Mouse (Mus musculus) liver, embryonic 14.5 days (tissue): ENCODE results near the gene a.

Source experiments
- CTCF ChIP-seq: IDR thresholded peaks from 2 replicates; pipeline ENCODE4 v1.5.1; 2016; ENCODE audit warnings: antibody characterized with exemption, low read depth, control low read depth
- EP300 ChIP-seq: IDR thresholded peaks from 2 replicates; pipeline ENCODE4 v1.6.1; 2016; ENCODE audit warnings: antibody characterized with exemption, low read depth

GRCm38 (mm10) chr2:154782856-154783650 is 8.1 kb upstream of the a start:
- TF ChIP-seq CTCF (no peak), EP300 (no peak)
